Mouse (Mus musculus): ENCODE measurements around the gene Itga9. TPM values are rescaled to one million over a fixed set of nuclear protein-coding genes. Genes with fewer than 3 reads are reported as not detected.

Gene Itga9
- polyA plus RNA-seq, 1 experiment from 2014 or later: 10.3 TPM

DNA sequence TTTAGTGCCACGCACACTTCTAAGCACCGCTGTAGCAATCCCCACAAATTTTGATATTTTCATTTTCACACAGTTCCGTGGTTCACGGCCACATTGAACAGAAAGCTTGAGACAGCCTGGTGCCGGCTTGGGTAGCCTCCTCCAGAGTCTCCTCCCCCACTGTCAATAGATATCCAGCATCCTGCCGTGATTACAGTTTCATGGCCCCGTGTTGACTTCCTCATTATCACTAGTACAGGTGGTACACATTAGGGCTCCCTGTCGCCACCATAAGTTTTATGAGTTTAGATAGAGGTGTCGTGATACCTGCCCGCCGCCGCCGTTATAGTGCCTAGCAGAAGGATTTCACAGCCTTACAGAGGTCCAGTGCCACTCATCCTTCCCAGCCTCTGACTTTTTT is 328.6 kb downstream of the Itga9 start:
- Histone ChIP-seq H3K9ac (replicated peaks; ENCODE audit: low read length) (no peak overlapping the region), H3K9me3 (replicated peaks; ENCODE audit: control insufficient read depth, low read length) (no peaks in the 10 kb centered on the region), H3K27ac (replicated peaks; ENCODE audit: low read depth, low read length) (no peak overlapping the region), H3K36me3 (replicated peaks; ENCODE audit: control insufficient read depth, insufficient read depth, low read depth, low read length) (no peaks in the 10 kb centered on the region), H3K27me3 (ENCODE audit: control insufficient read depth, insufficient read depth, low read length) (no peaks in the 10 kb centered on the region), H3K4me2 (ENCODE audit: low read depth, low read length) (no peak overlapping the region), H3K4me3 (ENCODE audit: low read depth, low read length) (no peak overlapping the region), H3K4me1 (ENCODE audit: control insufficient read depth, insufficient read depth, low read length) (peaks cover 2% of the 10 kb centered on the region)
- no peak for ATAC-seq (replicated peaks; ENCODE audit: insufficient number of reproducible peaks, low FRiP score, low TSS enrichment, low read depth)
- DNase-seq (ENCODE audit: low spot score): no peak
- 84% methylated on average over 13 of the region's 13 CpGs for WGBS

DNA sequence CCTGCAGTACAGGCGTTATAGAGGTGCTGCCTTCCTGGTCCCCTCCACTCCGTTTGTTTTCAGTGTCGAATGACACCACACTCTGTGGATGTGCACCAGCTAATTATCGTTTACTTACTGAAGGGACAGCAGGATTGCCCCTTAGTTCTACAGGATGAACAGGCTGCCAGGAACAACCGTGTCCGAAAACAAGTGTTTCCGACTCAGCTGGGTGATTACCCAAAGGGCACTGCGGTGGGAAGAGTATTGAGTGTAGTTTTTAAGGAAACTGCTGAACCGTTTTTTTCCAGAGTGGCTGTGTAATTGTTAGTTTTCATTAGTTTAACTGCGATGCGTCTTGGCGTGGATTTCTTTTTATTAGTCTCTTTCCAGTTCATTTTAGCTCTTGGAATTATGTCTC is 329.6 kb downstream of the Itga9 start:
- no peaks in the 10 kb centered on the region; the same call in 1 of the 2 replicates for H3K4me1 ChIP-seq (ENCODE audit: control insufficient read depth, insufficient read depth, low read length)
- H3K4me3 ChIP-seq (ENCODE audit: low read depth, low read length): no peak overlapping the region
- no peak overlapping the region for H3K27ac ChIP-seq (replicated peaks; ENCODE audit: low read depth, low read length)
- H3K27me3 ChIP-seq (ENCODE audit: control insufficient read depth, insufficient read depth, low read length): no peaks in the 10 kb centered on the region
- 51% methylated on average over 12 of the region's 12 CpGs for WGBS
- no peaks in the 10 kb centered on the region for H3K9me3 ChIP-seq (replicated peaks; ENCODE audit: control insufficient read depth, low read length)
- H3K36me3 ChIP-seq (replicated peaks; ENCODE audit: control insufficient read depth, insufficient read depth, low read depth, low read length): no peaks in the 10 kb centered on the region
- no peak overlapping the region for H3K9ac ChIP-seq (replicated peaks; ENCODE audit: low read length)
- no peak overlapping the region for H3K4me2 ChIP-seq (ENCODE audit: low read depth, low read length)
- ATAC-seq (replicated peaks; ENCODE audit: insufficient number of reproducible peaks, low FRiP score, low TSS enrichment, low read depth): no peak
- no peak for DNase-seq (ENCODE audit: low spot score)

DNA sequence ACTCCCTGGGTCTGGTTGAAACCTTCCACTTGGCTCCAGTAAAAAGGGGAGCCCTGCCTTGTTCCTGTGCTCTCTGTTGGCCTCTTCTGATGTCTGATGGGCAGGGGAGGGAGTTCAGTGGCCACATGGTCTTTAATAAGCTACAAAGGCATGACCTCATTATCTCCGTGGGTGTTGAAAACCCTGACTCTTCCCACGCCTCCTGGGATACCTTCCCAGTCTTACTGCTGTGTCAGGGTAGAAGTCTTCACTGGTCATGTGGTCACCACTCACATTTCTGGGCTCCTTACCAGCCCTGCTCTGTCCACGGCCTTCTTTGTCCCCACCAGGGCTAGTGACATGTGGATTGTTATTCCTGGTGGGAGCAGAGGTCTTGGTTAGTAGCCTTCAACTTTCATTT is 331.0 kb downstream of the Itga9 start:
- Histone ChIP-seq H3K4me3 (ENCODE audit: low read depth, low read length) (no peak overlapping the region), H3K4me2 (ENCODE audit: low read depth, low read length) (no peak overlapping the region), H3K9me3 (replicated peaks; ENCODE audit: control insufficient read depth, low read length) (no peaks in the 10 kb centered on the region), H3K36me3 (replicated peaks; ENCODE audit: control insufficient read depth, insufficient read depth, low read depth, low read length) (no peaks in the 10 kb centered on the region), H3K27me3 (ENCODE audit: control insufficient read depth, insufficient read depth, low read length) (no peaks in the 10 kb centered on the region), H3K9ac (replicated peaks; ENCODE audit: low read length) (no peak overlapping the region), H3K4me1 (ENCODE audit: control insufficient read depth, insufficient read depth, low read length) (no peaks in the 10 kb centered on the region; the same call in 1 of the 2 replicates), H3K27ac (replicated peaks; ENCODE audit: low read depth, low read length) (no peak overlapping the region)
- DNase-seq (ENCODE audit: low spot score) (no peak), ATAC-seq (replicated peaks; ENCODE audit: insufficient number of reproducible peaks, low FRiP score, low TSS enrichment, low read depth) (no peak; the same call in 1 of the 2 replicates)
- 65% methylated on average over 3 of the region's 3 CpGs for WGBS

DNA sequence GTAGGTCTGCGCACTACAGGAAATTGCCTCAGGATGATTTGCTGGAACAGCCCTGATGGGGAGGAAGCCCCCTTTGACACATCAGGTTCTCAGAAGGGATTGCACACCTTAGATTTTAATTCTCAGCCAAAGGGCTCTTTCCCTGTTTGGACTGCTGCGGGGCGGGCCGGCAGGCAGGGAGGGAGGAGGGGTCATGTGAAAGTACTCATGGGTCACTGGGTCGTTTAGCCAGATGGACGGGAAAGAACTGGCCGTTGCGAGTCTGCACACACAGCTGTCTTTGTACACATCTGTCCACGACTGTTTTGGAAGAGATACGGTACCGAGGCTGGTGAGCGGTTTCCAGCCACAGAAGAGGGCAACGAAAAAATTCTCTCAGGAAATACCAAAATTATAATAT is 332.9 kb downstream of the Itga9 start:
- no peak for DNase-seq (ENCODE audit: low spot score)
- WGBS: 12% methylated on average over 13 of the region's 13 CpGs
- Histone ChIP-seq H3K4me2 (ENCODE audit: low read depth, low read length) (no peak overlapping the region), H3K27me3 (ENCODE audit: control insufficient read depth, insufficient read depth, low read length) (no peaks in the 10 kb centered on the region), H3K9me3 (replicated peaks; ENCODE audit: control insufficient read depth, low read length) (no peaks in the 10 kb centered on the region), H3K9ac (replicated peaks; ENCODE audit: low read length) (no peak overlapping the region), H3K4me1 (ENCODE audit: control insufficient read depth, insufficient read depth, low read length) (no peaks in the 10 kb centered on the region; the same call in 1 of the 2 replicates), H3K36me3 (replicated peaks; ENCODE audit: control insufficient read depth, insufficient read depth, low read depth, low read length) (no peaks in the 10 kb centered on the region), H3K27ac (replicated peaks; ENCODE audit: low read depth, low read length) (no peak overlapping the region), H3K4me3 (ENCODE audit: low read depth, low read length) (no peak overlapping the region)
- no peak for ATAC-seq (replicated peaks; ENCODE audit: insufficient number of reproducible peaks, low FRiP score, low TSS enrichment, low read depth)

DNA sequence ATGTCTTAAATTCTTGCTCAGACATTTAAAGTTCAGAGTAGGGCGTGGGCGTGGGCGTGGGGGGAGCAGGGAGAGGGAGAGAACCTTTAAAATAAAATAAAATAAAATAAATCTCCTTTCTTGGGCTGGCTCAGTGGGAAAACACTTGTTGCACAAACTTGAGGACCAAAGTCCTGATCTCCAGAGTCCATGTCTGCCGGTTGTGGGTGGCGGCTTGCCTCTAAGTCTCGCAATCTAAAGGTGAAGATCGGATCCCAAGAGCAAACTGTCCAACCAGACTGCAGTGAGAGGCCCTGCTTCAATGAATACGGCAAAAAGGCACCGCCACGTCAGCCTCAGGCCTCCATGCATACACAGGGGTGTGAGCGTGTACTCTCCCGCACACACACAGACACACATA is 333.3 kb downstream of the Itga9 start:
- no peaks in the 10 kb centered on the region for H3K9me3 ChIP-seq (replicated peaks; ENCODE audit: control insufficient read depth, low read length)
- H3K36me3 ChIP-seq (replicated peaks; ENCODE audit: control insufficient read depth, insufficient read depth, low read depth, low read length): no peaks in the 10 kb centered on the region
- no peak overlapping the region for H3K27ac ChIP-seq (replicated peaks; ENCODE audit: low read depth, low read length)
- no peaks in the 10 kb centered on the region for H3K4me1 ChIP-seq (ENCODE audit: control insufficient read depth, insufficient read depth, low read length)
- no peaks in the 10 kb centered on the region for H3K27me3 ChIP-seq (ENCODE audit: control insufficient read depth, insufficient read depth, low read length)
- no peak overlapping the region for H3K9ac ChIP-seq (replicated peaks; ENCODE audit: low read length)
- ATAC-seq (replicated peaks; ENCODE audit: insufficient number of reproducible peaks, low FRiP score, low TSS enrichment, low read depth) (no peak), DNase-seq (ENCODE audit: low spot score) (no peak)
- H3K4me3 ChIP-seq (ENCODE audit: low read depth, low read length): no peak overlapping the region
- no peak overlapping the region for H3K4me2 ChIP-seq (ENCODE audit: low read depth, low read length)
- WGBS: 68% methylated on average over 12 of the region's 12 CpGs

DNA sequence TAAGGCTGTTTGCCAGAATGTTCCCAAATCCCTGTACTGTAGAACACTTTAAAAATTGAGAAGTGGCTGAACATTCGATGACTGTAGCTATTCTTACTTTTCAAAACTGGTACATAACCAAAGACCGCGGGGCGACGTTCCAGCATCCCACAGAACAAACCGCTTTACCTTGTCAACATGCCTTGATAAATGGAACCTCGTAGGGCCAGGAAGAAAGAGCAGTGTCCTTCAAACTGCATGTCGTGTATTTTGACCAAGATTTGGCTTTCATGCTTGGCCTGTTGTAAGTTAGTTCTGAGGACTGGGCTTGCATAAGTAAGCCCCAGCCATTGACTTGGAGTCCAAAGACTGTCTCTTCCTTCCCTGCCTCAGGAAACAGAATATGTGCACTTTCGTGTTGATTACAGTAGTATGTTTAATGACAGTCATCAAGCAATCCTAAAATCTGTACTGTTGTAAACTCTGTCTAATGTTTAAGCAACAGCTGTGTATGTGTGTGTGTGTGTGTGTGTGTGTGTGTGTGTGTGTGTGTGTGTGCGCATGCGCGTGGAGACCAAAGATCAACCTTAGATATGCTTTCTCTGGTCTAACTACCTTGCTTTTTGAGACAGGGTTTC is 334.2 kb downstream of the Itga9 start:
- Histone ChIP-seq H3K4me1 (ENCODE audit: control insufficient read depth, insufficient read depth, low read length) (no peaks in the 10 kb centered on the region), H3K4me2 (ENCODE audit: low read depth, low read length) (no peak overlapping the region), H3K36me3 (replicated peaks; ENCODE audit: control insufficient read depth, insufficient read depth, low read depth, low read length) (no peaks in the 10 kb centered on the region), H3K27me3 (ENCODE audit: control insufficient read depth, insufficient read depth, low read length) (no peaks in the 10 kb centered on the region), H3K9me3 (replicated peaks; ENCODE audit: control insufficient read depth, low read length) (no peaks in the 10 kb centered on the region), H3K9ac (replicated peaks; ENCODE audit: low read length) (no peak overlapping the region), H3K27ac (replicated peaks; ENCODE audit: low read depth, low read length) (no peak overlapping the region), H3K4me3 (ENCODE audit: low read depth, low read length) (no peak overlapping the region)
- DNase-seq (ENCODE audit: low spot score) (no peak), ATAC-seq (replicated peaks; ENCODE audit: insufficient number of reproducible peaks, low FRiP score, low TSS enrichment, low read depth) (no peak)
- WGBS: 90% methylated on average over 12 of the region's 12 CpGs

DNA sequence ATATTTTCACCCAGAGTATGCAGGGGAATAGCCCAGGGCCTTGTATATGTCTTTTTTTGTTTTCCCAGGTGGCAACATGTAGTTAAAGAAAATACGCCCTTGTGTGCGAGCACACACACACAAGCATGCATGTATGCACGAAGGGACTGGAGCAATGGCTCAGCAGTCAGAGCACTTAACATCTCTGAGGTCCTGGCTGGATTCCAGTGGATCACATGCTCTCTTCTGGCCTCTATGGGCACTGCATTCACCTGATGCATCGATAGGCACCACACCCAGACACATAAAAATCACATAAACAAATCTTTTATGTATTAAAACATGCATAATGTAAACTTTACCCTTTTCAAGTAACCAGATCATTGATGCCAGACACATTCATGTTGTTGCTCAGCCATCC is 335.5 kb downstream of the Itga9 start:
- WGBS: 90% methylated on average over 4 of the region's 4 CpGs
- no peak for DNase-seq (ENCODE audit: low spot score)
- Histone ChIP-seq H3K4me2 (ENCODE audit: low read depth, low read length) (no peak overlapping the region), H3K4me3 (ENCODE audit: low read depth, low read length) (no peak overlapping the region), H3K9ac (replicated peaks; ENCODE audit: low read length) (no peak overlapping the region), H3K27me3 (ENCODE audit: control insufficient read depth, insufficient read depth, low read length) (no peaks in the 10 kb centered on the region), H3K36me3 (replicated peaks; ENCODE audit: control insufficient read depth, insufficient read depth, low read depth, low read length) (no peaks in the 10 kb centered on the region), H3K4me1 (ENCODE audit: control insufficient read depth, insufficient read depth, low read length) (no peaks in the 10 kb centered on the region), H3K9me3 (replicated peaks; ENCODE audit: control insufficient read depth, low read length) (no peaks in the 10 kb centered on the region), H3K27ac (replicated peaks; ENCODE audit: low read depth, low read length) (no peak overlapping the region)
- no peak for ATAC-seq (replicated peaks; ENCODE audit: insufficient number of reproducible peaks, low FRiP score, low TSS enrichment, low read depth)

DNA sequence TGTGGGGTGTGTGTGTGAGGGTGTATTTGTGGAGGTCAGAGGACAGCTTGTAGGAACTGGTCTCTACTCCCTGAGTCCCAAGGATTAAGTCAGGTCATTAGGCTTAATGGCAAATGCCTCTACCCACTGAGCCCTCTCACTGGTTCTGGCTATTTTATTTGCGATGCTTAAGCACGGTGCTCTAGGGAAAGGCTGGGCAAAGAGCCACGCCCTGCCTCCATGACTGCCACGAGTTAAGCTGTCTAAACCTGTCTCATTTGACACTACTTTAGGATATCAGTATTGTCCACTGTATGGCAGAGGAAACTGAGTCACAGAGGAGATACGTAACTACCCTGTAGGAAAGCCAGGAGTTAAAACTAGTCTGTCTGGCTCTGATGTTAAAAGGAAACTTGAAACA is 337.5 kb downstream of the Itga9 start:
- WGBS: 70% methylated on average over 5 of the region's 5 CpGs
- Histone ChIP-seq H3K36me3 (replicated peaks; ENCODE audit: control insufficient read depth, insufficient read depth, low read depth, low read length) (no peaks in the 10 kb centered on the region), H3K27ac (replicated peaks; ENCODE audit: low read depth, low read length) (no peak overlapping the region), H3K27me3 (ENCODE audit: control insufficient read depth, insufficient read depth, low read length) (no peaks in the 10 kb centered on the region), H3K4me2 (ENCODE audit: low read depth, low read length) (no peak overlapping the region), H3K9ac (replicated peaks; ENCODE audit: low read length) (no peak overlapping the region), H3K9me3 (replicated peaks; ENCODE audit: control insufficient read depth, low read length) (no peaks in the 10 kb centered on the region), H3K4me1 (ENCODE audit: control insufficient read depth, insufficient read depth, low read length) (no peaks in the 10 kb centered on the region), H3K4me3 (ENCODE audit: low read depth, low read length) (no peak overlapping the region)
- DNase-seq (ENCODE audit: low spot score) (no peak), ATAC-seq (replicated peaks; ENCODE audit: insufficient number of reproducible peaks, low FRiP score, low TSS enrichment, low read depth) (no peak)
